Mouse (Mus musculus): ENCODE results near the gene Nlgn1.

The Nlgn1 gene

DNA sequence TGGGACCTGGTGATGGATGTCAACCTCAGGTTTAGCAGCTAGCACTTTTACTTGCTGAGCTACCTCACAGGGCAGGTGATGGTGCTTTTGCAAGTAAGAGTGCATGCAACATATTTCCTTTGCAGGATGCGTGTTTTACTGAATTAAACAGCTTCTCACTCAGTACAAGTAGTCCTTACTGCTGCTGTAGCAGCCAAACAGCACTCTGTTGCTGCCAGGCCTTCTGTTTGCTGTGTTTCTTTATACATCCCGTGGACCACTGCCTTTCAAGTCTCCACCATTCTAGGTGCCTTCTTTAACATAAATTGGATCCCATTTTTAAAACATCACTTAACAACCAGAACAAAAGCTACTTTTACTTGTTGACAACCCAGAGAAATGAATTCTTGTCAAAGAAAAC, 502.0 kb downstream of the Nlgn1 start:
- DNase-seq (ENCODE audit: low read depth, low spot score): no peak

DNA sequence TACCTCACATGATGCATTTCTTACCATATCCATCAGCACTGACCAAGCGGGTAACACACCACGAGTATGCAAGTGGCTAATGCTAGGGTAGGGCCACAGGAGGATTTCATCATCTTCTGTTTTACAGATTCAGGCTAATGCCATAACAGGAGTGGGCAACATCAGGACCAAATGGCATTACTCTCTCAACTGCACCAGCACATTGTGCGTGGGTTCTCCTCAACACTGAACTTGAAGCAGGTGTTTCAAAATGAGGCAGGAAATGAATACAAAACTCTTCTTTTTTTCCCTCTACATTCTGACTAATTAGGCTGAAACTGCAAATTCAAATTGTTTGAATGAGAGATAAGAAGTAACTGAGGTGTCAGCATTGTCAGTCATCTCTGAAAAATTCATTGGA, 518.9 kb downstream of the Nlgn1 start:
- DNase-seq (ENCODE audit: low read depth, low spot score): no peak

DNA sequence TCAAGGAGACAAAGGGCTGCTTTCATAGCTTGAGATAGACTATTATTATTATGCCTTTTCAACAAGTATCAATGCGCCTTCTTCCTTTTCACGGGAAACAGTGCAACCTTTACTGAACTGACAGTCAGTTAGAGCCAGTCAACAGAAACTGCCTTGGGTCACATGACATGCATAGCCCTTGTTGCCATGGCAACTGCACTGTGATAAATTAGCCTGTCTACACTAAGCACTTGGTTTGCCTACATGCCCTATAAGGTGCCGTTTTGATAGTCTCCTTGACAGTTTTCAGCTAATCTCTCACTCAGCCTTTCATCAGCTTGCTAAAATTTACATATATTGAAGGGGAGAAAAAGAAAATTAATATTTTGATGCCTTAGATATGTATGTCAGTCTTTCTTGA, 524.7 kb downstream of the Nlgn1 start:
- no peak for DNase-seq (ENCODE audit: low read depth, low spot score)

DNA sequence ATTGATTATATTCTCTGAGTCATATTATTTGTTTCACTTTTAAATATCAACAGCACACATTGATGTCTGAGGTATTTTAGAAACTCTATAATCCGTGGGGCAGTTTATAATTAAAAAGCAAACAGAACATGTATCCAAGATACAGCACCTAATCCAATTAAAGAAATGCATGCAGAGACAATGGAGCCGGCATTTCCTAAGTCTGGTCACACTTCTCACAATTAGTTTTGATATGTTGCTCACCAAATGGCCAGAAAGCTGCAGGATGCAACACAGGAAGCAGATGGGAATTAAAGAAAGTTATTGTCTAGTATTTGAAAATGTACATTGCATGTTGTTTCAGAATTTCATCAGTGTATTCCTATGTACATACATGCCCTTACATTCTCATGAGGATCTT, 550.6 kb downstream of the Nlgn1 start:
- DNase-seq (ENCODE audit: low read depth, low spot score): no peak

DNA sequence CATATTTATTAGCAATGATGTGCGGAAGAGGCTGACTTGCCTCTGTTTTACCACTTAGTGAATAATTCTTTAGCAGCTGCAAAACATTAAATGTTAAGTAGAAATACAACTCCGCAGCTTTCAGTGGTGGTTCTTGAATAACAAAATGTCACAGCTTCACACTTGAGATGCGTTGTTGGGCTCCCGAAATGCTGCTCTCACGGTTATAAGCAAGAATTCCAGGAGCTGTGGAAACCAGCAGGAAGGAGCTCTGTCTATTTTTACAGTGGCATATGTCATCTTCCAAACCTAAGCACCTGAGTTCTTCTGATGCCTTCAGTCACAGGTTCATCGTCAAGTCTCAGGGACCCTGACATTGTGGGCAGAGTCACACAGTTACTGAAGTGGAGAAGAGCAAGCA, 556.8 kb downstream of the Nlgn1 start:
- DNase-seq (ENCODE audit: low read depth, low spot score): no peak

DNA sequence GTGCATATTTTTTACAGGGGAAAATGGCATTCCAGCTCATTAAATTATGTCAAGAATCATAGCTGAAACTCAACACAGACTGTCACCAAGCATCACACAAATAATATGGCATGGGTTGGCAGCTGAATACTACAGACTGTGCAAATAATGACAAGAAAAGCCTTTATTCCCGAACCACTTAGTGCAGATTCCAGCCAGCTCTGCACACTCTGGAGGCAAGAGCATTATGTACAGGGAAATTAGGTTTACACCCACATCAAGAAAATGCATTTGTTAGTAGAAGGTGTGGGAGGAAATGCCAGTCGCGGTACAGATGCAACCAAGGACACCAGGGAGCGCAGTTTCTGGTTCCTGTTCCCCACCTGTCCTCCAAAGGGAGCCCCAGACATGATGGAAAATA, 558.4 kb downstream of the Nlgn1 start:
- no peak for DNase-seq (ENCODE audit: low read depth, low spot score)

DNA sequence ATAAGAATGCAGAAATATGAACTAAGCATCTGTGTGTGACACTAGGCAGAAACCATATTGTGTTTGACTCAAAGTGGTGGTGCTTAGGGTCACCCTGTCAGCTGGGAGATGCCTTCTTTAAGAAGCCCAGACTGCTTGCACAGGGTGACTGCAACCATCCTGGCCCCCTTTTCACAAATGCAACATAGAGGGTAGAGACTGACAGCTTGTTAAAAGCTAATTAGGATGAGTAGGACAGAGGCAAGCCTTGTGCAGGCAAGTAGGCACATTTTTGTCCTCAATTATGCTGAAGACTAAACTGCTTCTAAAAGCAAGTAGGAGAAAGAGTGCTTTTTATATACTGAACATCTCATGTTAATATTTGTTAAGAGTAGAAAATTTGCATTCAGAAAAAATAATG, 558.8 kb downstream of the Nlgn1 start:
- no peak for DNase-seq (ENCODE audit: low read depth, low spot score)

DNA sequence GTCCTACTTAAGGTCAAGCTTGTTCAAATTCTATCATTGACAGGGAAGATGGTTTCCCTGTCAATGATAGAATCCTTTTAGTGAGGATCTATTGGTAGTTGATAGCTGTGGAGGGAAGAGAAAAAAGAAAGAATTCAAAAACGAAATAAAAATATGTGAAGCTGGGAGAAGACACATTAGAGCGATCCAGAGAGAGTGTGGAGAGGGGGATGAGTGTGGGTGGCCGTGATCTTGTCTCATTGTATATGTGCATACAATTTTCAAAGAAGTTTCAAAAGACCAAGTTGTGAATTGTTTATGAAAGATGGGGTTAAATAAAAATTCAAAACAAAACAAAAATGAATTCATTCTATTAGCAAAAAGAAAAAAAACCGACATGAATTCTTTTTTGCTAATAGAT, 568.6 kb downstream of the Nlgn1 start:
- no peak for DNase-seq (ENCODE audit: low read depth, low spot score)

DNA sequence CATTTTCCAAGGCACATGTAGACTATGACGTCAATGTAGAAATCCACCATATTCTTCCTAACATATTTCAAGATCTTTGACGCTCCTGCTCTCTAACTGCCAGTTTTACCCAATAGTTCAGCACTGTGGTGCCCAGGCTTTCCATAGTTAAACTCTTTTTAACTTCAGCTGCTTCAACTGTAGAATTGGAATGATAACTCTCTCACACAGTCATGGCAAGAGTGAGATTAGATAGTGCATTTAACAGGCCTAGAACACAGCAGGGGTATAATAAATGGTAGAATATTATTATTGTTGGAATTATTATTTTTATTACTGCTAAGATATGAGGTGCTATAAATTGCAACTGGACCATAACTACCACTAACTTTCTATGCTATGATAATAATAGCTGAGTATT, 574.4 kb downstream of the Nlgn1 start:
- no peak for DNase-seq (ENCODE audit: low read depth, low spot score)

DNA sequence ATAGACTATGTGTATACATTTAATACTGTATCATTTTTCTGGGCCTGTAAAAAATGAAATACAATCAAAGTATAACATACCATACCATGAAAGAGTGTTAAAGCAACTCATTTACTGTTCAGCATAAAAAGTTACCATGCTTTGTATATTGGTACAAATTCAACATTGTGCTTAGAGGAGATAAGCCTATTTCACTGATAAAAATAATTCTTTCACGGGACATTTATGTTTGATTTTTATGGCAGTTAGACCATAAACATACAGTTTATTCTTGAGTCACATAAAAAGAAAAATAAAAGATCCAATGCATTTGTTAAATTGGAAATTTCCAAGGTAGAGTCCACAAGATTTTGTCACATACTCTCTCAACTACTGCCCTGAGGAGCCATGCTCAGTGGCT, 608.1 kb downstream of the Nlgn1 start:
- no peak for DNase-seq (ENCODE audit: low read depth, low spot score)

DNA sequence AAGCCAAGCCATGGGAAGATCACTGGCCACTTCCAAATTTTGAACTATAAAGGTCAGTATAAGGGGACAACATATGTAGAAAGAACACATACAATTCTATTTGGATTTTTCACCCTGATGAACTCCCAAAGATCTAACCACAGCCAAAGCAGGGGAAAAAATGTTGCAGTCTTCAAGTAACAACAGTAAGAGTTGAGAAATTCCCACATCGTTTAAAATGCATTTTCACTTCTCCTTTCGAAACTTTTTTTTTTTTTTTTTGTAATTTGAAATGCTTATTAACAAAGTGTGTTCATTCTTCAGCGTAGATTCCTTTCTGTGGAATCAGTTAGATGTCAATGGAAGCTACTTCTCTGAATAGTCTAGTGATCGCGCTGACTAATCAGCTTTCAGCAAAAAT, 610.8 kb downstream of the Nlgn1 start:
- DNase-seq (ENCODE audit: low read depth, low spot score): no peak

DNA sequence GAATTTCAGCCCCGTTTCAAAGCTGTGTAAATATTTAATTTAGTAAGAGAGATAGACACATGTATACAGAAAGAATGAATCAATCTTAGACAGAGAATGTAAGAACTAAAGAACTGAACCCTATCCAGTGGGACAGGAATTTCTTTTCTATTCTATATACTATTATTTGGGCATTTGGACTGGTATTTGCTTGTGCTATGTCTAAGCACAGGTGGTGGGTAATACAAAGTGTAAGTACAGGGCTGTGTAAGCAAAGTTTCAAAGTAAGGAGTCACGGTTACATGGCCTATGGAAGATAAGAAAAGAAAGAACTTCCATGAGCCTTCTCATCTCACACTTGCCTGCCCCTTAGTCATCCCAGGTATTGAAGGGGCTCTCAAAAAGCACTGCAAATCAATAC, 624.9 kb downstream of the Nlgn1 start:
- no peak for DNase-seq (ENCODE audit: low read depth, low spot score)

DNA sequence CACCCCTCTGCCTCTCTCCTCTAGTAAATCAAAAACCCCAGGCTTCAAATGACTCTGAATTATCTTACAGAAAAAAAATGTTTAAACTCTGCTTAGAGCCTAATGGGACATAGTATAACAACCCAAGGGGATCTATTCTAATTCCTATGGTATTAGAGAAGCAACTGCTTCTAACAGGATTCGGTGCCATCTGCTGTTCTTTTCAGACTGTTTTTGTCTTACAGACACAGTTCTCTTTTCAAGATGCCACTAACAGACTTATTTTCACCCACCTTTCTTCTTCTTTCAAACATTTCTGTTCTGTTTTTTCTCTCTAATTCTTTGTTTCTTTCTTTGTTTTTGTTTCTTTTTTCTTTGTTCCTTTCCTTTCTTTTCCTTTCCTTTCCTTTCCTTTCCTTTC, 635.0 kb downstream of the Nlgn1 start:
- DNase-seq (ENCODE audit: low read depth, low spot score): no peak

DNA sequence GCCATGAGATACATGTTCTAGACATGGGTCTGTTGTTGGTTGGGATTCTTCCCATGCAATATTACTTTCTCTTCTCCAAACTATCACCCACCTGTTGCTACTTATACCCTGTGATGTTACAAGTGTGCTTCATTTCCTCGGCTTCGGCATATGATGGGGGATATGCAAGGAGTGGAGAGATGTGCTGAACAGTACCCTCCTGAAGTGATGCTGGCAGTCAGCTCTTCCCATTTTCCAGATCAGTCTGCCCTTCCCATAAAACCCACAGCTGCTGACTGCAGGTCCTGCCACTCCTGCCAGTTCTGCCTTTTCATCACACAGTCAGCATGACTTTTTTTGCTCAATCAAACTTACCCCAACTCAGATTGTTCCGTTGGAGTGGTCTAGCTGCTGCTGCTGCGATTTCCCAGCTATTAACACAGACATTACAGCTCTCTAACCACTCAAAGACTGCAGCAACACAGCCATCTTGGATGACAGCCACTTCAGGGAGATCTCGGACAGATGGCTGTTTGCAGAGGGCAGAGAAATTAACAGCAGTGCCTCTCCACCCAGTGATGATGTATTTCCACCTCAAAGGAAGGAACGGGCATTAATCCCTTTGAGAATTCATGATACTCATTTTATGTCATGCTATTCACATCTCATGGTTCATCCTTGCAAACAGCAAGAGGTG, 643.3 kb downstream of the Nlgn1 start:
- DNase-seq (ENCODE audit: low read depth, low spot score): no peak

DNA sequence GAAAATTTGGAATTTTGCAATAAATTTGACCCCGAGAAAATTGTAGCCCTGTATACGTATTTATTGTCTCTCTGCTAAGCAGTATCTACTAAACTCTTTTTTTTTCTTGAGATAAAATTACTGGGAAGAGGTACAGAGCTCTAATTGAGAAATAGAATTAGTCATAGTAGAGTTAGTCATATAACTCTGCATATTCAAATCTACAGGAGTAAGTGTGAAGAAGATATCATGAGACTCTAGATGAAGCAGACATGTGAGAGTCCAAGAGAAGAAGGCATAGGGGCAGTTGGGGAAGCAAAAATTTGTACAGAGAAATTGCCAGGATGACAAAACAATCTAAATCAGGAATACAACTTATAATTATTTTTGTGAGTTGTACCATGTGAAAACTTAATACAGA, 648.6 kb downstream of the Nlgn1 start:
- no peak for DNase-seq (ENCODE audit: low read depth, low spot score)

DNA sequence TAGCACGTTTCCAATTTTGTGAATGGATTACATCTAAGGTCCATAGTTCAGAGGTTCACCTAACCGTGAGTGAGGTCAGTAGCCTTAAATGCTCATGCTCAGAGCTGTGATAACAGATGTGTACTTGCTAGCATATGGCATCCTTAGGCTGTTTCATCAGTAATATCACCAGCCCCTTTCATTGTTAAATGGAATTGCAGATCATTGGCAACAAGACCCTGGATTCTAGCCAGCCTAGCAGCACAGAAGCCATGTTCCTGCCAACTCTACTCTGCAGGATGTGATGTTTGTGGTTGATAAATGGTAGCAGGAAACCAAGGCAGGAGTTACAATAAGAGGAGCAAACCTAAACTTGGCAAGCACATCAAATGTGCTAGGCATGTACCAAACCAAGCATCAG, 652.9 kb downstream of the Nlgn1 start:
- DNase-seq (ENCODE audit: low read depth, low spot score): no peak

DNA sequence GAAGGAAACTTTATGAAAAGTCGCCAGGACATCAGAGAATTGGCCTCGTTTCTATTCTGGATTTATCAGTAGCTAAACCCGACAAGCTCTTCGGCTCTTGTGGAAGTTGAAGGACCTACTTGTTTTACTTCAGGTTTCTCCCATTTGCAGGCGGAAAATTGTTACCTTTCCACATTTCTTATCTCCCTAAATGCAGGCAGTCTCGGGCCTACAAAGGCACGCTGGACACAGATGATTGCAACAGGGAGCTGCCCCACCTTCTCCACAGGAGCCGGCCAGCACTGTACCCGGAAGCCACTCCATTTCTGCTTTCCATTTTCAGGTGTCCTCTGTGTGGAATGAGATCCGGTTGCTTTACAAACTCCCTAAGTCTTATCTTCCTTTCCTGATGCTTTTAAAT, 656.4 kb downstream of the Nlgn1 start:
- DNase-seq (ENCODE audit: low read depth, low spot score): no peak

DNA sequence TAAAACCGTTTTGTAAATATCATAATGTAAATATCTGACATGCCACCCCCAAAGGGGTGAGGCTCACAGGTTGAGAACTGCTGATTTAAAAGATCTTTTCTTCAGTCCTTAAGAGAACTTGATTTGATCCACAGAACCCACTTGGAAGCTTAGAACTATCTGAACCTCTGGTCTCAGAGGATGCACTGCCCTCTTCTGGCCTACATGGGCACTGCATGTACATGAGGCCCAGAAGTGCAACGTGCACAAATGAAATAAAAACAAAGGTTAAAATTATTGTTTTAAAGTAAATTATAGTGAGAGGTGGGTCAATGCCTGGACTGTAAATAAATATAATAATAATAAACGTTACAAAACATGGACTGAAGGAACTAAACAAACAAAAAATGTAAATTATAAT, 657.2 kb downstream of the Nlgn1 start:
- DNase-seq (ENCODE audit: low read depth, low spot score): no peak

DNA sequence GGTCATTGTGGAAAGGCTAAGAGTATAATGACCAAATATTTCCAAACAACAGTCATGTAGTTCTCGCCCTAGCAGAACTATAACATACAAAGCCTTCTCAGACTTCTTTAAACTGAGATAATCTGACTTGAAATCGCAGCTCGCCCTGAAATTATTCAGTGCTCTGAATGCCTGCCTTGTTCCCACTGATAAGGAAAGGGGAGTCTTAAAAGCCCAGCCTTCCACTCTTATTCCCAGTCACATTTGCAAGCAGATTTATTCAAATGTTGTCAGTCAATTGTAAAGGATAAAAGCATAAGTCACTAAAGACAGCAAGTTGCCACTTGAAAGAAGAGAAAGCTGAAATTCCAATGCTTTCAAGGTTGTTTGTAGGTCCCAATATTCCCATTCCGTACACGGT, 658.9 kb downstream of the Nlgn1 start:
- no peak for DNase-seq (ENCODE audit: low read depth, low spot score)

DNA sequence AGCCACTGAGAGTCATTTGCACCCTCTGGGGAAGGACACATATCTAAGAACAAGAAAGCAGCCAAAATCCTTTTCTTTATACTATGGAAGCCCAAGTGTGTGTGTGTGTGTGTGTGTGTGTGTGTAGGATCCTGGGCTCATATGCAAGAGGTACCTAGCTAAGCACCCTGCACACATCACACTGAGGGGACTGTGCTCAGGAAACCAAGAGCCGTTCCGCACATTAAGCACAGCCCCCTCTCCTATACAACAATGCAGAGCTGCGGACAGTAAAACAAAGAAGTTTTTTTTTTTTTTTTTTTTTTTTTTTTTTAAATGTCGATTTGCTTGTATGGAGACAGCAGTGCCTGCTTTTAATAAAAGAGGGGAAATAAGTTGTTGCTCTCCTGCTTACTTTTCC, 659.5 kb downstream of the Nlgn1 start:
- no peak for DNase-seq (ENCODE audit: low read depth, low spot score)

DNA sequence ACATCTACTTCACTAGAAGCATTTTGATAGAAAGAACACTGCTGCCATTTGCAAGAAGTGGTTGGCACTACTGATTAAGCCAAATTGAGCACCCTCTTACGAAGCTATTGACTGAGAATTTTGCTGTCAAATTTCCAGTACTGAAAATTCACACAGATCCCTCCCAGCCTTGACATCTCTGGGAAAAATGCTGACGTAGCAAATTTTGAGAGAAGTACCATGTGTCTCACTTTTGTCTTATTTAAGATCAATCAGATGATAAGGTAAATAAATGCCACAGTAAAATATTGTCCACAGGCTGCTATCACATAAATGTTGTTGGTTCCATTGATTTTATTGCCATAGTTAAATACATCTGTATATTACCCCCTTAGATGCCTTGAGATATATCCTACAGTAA, 668.8 kb downstream of the Nlgn1 start:
- DNase-seq (ENCODE audit: low read depth, low spot score): no peak

DNA sequence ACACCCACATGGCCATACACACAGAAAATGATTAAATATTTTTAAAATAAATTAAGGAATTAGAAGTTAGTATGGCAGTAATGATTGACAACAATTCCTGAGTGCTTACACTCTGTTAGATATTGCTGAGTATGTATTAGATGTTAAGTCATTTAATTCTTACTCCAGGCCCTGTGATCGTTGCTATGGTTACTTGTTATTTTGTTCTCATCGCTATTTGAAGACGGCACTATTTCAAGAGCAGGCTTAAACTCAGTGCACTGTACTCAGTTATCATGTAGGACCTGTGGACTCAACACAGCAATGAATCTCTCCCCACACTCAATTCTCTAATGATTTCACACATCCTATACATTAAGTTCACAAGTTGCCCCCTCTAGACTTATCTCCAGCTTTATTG, 672.0 kb downstream of the Nlgn1 start:
- DNase-seq (ENCODE audit: low read depth, low spot score): no peak

DNA sequence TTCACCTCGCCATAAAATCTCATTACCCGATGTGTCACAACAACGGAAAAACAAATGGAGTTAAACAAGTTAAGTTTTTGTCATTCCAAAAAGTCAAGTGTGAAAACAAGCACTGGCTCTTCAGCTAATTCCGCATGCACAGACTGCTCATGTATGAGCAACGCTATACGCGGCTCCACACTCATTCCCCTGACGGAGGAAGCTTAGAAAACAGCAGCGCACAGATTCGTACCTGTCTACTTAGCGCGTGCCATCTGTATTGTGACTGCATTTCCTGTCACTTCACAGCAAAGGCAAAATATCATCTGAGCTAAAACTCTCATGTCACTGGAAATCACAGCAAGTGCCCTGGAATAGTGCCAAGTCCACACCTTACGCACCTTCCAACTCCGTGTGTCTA, 674.3 kb downstream of the Nlgn1 start:
- DNase-seq (ENCODE audit: low read depth, low spot score): no peak

DNA sequence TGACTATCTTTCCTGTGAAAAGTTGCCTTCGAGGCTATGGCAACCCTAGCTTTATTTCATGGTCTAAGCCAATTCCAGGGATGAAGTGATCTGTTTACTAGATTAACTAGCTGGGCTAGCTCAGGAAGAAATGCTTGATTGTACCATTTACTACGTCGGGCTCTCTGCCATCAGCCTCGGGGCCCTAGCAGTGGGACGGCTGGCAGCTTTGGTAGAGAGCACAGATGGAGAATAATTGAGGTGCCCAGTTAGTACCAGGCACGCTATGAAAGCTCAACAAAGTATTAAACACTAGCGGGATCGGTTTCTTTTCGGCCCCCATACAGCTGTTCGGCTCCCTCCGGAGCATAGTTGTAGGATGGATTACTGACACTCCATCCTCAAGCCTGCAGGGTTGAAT, 675.2 kb downstream of the Nlgn1 start:
- DNase-seq (ENCODE audit: low read depth, low spot score): no peak

Data from skeletal muscle tissue, adult 2 months (tissue).